Mouse (Mus musculus) kidney, adult 8-10 months (tissue): ENCODE measurements around the gene Adam12.

ENCODE experiments used
- DNase-seq, 2 experiments: peaks; one replicate each; pipeline ENCODE4 v3.0.0; 2022

Adam12 gene

DNA sequence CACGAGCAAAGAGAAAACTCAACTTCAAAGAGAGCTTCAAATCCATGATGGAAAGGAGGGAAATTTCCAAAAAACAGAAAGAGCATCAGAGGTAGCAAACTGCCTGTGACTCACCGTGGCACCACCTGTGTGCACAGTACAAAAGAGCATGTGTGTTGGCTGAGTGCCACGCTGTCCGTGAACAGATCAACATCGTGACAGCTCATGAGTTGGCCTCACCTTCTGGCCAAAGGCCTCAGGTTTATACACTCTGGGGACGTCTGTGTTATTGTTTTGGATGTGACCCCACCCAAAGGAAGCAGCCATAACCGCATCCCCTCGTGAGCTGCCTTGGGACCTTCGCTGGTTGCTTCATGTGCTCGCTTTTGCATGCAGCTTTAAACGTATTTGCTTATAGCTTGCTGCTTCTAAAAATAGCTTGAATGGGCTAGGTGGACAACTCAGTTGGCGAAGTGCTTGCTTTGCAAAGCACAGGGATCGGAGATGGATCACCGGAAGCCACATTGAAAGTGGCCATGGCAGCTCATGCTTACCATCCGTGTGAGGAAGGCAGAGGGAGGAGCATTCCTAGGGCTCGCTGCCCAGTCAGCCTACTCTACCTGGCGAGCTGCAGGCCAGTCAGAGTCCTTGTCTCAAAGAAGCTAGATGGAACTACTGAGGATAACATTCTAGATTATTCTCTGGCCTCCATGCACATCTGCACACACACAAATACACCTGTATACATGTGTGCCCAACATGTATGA is 151.8 kb downstream of the Adam12 start:
- DNase-seq, result no peak

DNA sequence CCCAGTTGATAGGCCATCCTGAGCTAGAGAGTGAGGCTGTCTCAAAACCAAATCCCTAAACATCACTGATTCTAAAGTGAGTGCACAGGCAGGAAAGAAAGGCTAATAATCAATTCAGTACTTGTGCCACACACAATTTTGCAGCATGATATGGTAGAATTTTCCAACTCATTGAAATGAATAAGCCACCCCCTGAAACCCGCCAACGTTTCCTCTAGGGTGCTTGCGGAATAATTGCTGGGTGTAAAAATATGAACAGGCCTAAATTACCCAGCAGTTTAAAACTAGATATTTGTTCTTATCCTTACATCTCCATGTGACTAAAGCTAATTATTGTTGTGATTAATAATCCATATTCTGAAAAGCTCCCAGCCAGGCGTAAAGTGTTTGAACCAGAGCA is 154.3 kb downstream of the Adam12 start:
- no peak for DNase-seq

DNA sequence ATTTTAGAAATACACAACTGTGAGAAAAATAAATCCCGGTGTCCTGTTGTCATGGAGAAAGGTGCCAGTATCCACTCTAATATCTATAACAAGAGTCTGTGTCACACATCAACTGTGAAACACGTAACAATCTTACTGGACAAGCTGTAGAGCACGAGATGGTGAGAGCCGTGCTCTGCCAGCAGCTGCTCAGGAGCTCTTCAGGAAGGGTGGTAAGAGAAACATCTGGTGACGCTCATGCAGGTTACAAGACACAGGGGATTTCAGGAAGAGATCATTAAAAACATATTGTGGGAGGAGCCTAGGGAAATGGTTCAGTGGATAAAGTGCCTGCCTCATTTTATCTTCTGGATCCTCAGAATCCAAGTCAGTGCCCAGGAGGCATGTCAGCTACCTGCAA is 158.9 kb downstream of the Adam12 start:
- no peak for DNase-seq

DNA sequence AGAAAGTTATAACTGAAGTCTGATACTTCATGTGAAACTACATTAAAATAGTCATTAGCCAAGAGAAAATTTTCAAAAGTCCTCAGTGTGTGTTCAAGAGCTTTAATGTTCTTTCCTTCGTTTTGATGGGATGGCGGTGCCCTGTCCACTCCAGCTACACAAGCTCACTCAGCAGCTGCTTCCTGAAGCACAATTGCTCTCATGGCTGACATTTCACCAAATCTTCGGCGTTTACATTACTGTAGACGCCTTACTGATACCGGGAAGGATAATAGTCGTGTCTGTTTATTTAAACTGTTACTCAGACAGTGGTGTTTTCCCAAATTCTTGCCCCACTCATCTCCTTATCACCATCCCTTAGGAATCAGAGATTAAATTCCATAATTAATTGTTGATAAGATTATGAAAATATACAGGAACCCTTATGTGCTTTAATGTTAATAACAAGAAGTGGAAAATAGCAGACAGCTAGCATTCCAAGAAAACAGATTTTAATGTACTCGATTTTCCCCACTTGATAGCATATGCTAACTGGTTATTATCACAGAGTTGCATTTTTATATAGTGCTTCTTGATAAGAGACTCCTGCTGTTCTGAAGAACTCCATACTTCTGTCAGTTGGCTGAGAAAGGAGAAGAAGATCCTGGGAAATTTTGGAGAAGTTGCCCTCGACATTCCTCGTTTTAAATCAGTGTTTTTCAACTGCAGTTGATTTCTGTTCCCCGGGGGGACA is 160.6 kb downstream of the Adam12 start:
- DNase-seq, result no peak

DNA sequence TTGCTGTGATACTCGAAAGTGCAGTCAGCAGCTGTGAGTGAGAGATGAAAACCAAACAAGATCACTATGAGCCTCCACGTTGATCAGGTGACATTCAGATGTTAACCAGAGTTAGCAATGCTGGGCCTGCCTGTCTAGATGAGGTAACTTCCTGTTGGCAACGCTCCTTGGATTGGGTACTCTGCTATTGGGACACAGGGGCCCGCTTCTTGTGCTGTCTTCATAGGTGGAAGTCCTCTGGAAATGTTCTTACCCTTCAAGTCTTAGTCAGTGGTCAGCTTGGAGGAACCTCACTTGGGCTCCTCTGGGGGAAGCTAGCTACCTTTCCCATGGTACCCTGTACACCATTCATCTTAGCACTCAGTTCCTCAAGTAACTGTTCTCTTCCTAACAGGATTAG is 169.3 kb downstream of the Adam12 start:
- DNase-seq, result no peak

DNA sequence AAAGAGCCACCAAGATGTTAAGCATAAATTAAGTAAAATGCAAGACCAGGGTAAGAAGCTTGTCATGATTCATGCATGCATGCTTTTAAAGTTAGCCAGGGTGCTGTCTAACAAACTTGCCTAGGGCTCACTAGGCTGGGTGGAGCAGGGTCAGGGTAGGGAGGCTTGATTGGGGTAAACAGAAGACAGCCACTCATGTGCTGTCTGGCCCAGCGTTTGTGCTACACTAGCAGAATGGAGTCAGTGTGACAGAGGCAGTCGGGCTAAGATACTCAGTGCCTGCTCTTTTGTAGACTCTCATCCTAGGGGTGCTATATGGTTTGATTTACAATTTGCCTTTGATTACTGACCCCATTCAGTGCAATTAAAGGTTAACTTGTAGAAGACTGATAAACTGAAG is 179.5 kb downstream of the Adam12 start:
- DNase-seq, result no peak

DNA sequence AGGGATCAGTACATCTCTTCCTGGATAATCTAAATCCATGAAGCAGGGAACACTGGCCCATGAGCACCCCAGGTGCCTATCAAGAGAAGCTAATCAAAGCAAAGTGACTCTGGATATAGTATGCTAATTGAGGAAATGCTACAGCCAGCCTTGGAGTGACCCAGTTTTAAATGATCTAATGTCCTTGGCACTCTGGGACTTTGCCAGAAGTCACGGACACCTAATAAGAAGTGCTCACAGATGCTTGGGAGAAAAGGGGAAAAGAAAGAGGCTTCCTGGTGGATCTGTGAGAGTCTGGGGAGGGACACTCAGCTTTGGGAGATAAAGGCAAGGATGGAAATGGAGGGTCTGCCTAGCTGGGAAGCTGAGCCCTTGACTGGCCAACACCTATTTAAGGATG is 181.6 kb downstream of the Adam12 start:
- DNase-seq, result no peak

DNA sequence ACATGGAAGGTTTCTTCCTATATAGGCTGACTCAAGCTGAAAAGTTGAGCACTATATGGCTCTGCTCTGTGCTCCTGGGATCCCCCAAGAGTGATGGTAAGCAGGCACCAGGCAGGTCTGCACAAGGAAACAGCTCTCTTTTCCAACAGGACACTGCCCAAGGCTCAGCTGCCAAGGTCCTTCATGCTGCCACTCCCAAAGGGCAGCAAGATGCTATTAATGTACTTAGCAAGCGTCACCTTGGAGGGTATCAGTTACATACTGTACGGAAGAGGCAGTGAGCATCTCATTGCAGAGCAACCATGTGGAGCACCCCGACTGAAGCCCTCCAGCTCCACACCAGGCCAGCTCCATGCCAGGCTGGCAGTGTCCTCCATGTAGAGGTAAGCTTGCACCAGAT is 185.6 kb downstream of the Adam12 start:
- DNase-seq, result no peak

DNA sequence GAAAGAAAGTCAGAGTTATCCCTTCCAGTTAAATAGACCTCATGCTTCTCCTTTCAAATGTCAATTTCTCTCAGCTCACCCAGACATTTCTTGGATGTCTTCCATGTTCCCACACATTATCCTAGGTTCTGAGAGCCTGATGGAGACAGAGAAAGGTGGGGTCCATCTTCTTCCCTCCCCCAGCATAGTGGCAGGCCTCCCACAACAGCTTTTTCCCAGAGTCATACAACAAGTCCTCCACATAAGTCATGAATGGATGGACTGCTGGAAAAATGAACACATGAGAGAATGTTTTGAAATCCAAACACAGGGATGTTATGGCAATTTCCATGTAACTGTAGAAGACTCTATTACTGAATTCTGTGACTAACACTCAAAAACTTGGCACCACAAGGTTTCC is 188.4 kb downstream of the Adam12 start:
- no peak for DNase-seq

DNA sequence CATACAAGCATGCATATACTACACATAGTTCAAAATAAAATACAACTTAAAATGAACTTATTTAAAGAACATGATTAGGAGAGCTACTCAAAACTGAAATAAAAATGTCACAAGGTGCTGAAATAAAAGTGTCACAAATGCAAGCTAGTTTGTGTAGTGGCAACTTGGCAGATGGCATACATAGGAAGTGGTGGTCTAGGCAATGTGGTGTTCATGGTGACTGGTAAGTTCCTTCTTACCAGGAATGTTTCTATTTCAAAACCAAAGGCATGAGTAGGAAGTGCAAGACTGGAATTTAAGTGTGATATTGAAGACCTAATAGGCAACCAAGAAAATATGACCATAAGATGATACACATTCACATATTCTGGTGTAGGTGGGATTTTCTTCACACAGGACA is 189.3 kb downstream of the Adam12 start:
- no peak for DNase-seq

DNA sequence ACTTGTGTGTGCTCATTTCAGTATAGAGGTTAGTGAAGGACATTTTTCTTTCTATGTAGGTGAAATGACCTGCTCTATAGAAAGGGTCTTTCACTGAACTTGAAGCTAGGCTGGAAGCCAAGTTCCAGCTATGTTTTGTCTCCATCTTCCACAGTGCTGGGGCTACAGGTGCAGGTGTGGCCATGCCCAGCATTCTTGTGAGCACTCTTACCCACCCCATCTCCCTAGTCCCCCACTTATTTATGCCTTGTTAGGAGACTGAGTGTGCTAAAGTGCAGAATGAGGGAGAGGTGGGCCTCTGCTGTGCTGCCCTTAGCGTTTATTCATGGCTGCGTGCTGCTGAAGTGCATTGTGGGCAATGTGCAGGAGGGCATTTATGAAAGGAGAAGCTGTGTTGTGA is 198.0 kb downstream of the Adam12 start:
- DNase-seq, result no peak

DNA sequence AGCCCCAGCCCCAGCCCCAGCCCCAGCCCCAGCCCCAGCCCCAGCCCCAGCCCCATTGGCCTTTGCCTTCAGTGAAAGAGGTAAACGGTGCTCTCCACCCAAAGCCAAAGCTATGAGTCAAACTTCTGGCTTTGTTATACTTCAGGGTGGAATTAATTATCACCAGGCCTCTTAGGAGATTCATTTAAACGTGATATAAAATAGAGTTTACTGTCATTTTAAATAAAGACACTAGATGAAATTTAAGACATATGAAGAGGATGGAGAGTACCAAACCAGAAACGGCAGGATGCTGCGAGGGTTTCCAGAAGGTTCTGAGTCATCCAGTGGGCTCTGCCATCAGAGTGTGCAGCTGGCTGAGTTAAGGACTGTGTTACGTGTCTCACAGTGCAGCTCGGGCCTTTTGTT is 199.0 kb downstream of the Adam12 start:
- DNase-seq, result no peak

DNA sequence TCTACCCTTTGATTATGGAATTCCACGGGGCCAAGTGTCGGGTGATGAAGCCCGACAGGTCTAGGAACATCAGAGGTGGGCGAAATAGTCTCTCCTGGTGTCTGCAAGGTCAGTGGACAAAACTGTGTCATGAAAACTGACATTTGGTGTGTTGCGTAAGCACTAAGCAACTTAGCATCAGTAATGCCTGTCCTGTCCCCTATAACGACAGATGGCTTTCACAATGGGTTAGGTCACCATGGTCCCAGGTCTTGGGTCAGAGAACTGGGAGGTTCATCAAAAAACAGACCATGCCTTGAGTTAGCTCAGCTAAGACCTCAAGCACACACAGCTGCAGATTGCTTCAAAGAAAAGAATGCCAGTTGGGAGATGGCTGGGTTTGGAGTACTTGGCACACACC is 200.2 kb downstream of the Adam12 start:
- DNase-seq, result no peak

DNA sequence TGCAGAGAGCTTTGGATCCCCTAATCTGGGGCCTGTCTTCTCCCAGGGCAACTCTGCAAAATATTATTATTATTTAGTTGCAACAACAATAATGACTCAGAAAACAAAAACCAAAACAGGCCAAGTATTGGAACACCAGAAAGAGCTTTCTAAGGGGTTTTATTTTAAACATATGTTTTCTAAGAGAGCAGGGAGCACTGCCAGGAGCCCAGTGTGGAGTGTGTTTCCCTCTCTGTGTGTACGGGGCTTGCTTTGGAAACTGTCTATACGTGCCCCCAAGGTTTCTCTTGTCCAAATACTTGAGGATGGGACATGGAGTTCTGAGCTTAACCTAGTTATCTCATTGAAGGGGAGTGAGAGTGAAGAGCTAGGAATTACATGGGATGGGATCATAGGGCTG is 200.7 kb downstream of the Adam12 start:
- no peak for DNase-seq

DNA sequence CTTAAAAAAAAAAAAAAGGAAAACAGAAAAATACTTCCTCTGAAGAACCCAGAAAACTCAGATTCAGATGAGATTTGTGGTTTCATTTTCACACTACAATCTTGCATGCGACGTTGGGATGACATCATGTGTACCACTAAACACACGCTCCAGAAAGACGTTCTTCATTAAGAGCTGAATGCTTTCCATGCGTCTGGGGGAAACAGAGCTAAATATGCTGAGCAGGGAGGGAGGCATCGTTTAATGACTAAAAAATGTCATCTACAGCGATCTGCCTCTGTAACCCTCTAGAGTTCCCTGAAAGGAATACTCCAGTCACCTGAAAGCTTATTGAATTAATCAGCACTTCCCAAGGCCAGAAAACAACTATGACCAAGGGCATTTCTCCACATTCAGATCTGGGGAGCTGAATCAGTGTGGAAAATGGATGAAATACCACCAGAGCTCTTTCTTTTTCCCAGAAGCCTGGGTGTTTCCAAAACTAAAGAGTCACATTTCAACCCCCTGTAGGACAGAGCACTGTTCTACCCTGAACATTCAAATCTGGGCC is 203.6 kb downstream of the Adam12 start:
- DNase-seq, result no peak

DNA sequence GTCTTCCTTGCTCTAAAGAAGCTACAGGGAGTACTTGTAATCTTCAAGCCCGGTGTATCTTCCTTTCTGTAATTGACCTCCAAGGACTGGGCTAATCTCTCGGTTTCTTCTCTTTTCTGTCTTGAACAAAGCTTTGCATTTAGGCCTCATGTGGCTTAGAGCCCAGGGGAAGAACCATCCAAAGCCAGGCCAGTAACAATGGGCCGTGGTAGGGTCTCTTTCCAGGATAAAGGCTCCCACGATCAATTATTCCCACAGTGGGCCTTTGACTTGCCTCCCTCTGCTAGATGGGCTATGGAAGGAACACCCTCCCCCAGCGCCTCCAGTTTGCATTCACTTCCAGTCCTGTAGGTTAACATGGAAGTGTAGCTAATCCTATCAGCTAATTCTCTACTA is 204.9 kb downstream of the Adam12 start:
- DNase-seq, result no peak

DNA sequence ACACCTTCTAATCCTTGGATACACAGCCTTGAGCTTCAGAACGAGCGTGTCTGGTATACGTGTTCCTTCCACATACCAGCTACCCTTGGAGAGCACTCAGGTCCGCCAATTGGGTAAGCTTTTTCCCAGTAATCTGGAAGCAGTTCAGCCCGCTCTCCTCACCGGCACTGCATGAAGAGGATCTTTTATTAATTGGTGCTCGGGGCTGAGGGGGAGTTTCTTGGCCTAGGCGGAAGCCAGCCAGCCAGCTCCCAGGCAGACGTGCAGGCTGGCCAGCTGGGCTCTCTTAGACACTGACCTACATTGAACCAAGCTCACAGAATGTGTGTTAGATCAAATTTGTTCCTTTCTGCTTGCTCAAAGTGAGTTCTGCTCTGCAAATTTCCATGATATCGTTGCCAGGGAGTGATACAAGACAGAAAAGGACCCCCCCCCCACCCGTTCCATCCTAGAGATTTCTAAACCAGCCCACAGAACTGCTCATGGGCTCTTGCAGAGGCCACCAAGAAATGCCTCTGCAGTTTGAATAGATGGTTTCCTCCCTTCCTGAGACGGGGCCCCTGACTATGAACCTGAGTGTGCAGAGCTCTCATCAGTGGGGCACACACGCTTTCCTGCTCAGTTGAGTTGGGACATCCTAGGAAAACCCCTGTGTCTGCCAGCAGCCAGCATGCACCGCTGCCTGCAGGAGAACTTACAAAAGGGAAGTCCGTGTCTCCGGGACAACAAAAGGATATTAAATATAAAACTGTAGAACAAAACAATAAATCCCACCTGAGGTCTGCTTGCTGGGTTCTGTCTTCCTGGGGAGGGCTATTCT is 205.5 kb downstream of the Adam12 start:
- DNase-seq, result peak; percentile 13 to 23

DNA sequence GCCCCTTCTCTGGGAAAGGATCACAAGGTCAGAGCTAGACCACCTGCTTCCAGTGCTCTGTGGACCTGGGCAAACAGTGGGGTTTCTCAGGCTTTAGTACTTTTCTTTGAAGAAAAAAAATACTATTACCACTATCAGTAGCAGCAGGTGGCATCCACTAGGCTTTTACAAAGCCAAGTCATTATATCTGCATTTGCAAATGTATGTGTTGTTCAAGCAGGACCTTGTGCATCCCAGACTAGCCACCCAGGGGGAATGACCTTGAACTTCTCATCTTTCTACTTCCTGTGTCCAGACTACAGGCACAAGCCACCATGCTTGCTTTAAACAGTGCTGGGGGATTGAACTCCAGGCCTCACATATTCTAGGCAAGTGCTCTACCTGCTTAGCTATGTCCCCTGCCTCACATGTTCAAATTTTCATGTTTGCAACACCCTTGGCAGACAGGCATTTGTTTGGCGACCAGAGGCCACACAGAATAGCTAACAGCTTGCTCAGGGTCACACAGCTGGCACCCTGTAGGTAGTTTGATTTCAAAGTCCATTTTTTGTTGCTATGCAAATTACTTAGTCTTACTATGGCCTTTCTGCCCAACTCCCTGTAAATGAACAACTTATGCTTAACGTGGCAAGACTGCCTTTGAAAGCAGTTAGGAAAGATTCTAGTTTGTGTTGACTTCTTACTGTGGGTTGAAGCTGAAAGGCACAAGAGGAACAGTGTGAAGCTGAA is 209.6 kb downstream of the Adam12 start:
- peak; percentile 38 to 69 for DNase-seq

DNA sequence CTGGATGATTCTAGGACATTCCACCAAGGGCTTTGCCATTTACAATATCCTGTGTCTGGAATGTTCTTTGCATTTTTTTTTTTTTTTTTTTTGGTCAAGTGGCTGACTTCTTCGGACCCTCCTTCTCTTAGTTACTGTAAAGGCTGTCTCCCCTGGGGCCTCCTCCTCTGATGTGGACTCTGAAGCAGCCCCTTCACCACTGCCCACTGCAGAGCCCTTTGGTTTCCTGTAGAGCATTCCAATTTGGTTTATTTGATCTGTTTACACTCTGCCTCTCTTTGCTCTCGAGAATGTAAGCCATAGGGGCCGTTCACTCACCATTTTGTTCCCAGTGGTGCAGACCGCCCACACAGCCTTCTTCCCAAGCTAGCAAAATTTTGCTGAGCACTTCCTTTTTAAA is 216.7 kb downstream of the Adam12 start:
- DNase-seq, result no peak

DNA sequence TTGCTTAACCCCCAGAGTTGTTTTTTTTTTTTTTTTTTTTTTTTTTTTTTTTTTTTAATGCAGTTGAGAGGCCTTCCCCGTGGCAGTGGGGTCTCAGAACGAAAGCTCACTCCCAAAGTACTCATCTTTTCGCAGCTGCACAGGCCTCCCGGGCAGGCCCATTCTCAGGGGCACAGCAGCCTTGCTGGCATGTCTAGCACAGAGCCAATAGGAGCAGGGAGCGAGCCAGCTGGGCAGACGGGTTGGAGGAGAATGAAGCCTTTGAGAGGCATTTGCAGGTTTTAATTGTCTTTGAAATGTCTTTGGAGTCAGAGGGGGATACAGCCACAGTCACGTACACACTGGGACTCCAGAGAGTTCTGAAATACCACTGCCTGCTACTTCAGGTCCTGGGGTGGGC is 217.2 kb downstream of the Adam12 start:
- DNase-seq, result no peak

DNA sequence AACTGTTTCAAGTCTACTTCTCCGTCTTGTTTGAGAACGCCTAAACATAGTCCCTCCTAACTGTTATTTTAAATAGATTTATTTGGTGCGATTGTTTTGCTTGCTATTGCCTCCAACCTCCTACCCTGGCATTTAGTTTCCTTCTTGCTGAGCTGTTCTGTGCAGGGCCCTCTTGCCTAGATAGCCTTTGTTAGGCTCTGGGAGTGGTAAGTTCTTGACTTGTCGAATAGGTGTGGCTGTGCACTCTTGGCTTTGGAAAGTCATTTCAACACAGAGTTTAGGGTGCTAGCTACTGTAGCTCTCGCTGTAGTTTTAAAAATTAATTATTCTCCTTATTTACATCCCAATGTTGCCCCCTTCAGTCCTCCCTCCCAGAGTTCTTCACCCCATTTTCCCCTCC is 222.8 kb downstream of the Adam12 start:
- no peak for DNase-seq

DNA sequence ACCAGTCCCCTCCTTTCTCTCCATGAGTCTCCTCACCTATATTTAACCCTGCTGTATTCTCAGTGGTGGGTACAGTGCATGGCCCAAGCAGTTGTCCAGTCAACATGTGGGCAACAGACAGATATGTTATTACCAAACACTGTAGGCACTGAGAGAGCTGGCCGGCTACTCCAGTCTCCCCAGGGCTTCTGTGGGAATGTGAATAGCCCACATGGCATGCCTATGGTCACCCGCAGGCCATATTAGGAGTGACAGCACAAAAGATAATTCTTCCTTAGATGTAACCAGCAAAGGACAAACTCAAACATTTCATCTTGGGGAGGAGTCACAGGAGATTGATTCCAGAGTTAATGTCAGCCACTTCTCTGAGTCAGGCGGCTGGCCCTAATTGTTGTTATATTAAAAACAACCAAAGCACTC is 224.0 kb downstream of the Adam12 start:
- DNase-seq, result no peak

DNA sequence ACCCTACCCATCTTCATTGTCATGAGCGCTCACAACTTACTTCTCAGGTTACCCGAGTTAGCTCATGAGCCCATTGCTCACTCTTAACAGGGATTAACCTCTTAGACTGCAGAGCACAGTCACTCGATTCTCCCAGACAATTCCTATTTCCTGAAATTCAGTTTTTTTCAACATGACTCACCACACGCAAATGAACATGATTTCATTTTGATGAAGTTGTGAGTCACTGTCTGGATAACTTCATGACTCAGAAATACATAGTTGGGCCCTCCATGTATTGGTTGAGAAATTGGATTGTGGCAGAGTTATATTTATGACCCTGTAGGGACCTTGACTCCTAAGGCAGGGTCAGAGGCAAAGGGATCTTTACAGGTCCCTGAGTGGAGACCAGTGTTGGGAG is 230.4 kb downstream of the Adam12 start:
- DNase-seq, result no peak
